In genomic region chr14:73388546-73388945, GRCm38 (mm10) we compare ENCODE assay signal across 9 mouse cellular contexts. TPM values are rescaled to one million over a fixed set of nuclear protein-coding genes. Genes with fewer than 3 reads are reported as not detected.
DNase-seq lines count a peak whose midpoint lies in the region; ATAC-seq lines count a peak whose summit lies in the region.
"Had no signal": no experiment of that assay in that cellular context is flagged by ENCODE, and none has a peak within 500 bp of the region (broad histone marks: within the 10 kb centered on the region; RNA-seq: fewer than 3 reads in every experiment).

No protein-coding gene starts in this region.

- WGBS in hindbrain, embryonic 10.5 days, result 55% methylated on average over 7 of the region's 7 CpGs
- WGBS in hindbrain, embryonic 12.5 days, result 46% methylated on average over 7 of the region's 7 CpGs
- WGBS in liver, embryonic 16.5 days (ENCODE audit: insufficient replicate concordance), result 56% methylated on average over 7 of the region's 7 CpGs

- DNase-seq in hindbrain, embryonic 10.5 days (ENCODE audit: low spot score), result no peak
- DNase-seq in adrenal gland, postnatal 14 days, result peak; percentile 72
- DNase-seq in heart, postnatal 14 days, result peak; percentile 49 to 57
- DNase-seq in skeletal muscle tissue, adult 2 months (ENCODE audit: low read depth, low spot score), result peak; percentile 66
- DNase-seq in left cerebral cortex, postnatal 36 days (ENCODE audit: low spot score in 2 of 2), result no peak
- DNase-seq in right cerebral cortex, adult 2 months (ENCODE audit: low spot score in 2 of 2), result no peak

- no peak for ATAC-seq in hindbrain, embryonic 12.5 days (ENCODE audit: low FRiP score)
- no peak for ATAC-seq in liver, embryonic 16.5 days (ENCODE audit: low read depth)

- H3K27me3 ChIP-seq in hindbrain, embryonic 10.5 days (ENCODE audit: insufficient read depth, poor library complexity, severe bottlenecking), result no peaks in the 10 kb centered on the region
- H3K27me3 ChIP-seq in hindbrain, embryonic 12.5 days, result no peaks in the 10 kb centered on the region
- no peaks in the 10 kb centered on the region for H3K27me3 ChIP-seq in liver, embryonic 16.5 days (ENCODE audit: control insufficient read depth, insufficient read depth, low read depth, low read length)
- H3K27me3 ChIP-seq: limb, embryonic 12.5 days had no signal

- no peaks in the 10 kb centered on the region for H3K36me3 ChIP-seq in hindbrain, embryonic 10.5 days
- H3K36me3 ChIP-seq in hindbrain, embryonic 12.5 days, result no peaks in the 10 kb centered on the region
- no peaks in the 10 kb centered on the region for H3K36me3 ChIP-seq in liver, embryonic 16.5 days (ENCODE audit: control insufficient read depth, insufficient read depth)
- H3K36me3 ChIP-seq: limb, embryonic 12.5 days had no signal

- intact Hi-C loops in heart, postnatal 14 days (cut with DNase I), result no loop called here
- intact Hi-C loops in left cerebral cortex, postnatal 36 days (cut with DNase I), result loop anchor here (10.0 kb wide), 1 partner anchor 116 kb away; no protein-coding TSS in a partner anchor

- H3K9ac ChIP-seq in hindbrain, embryonic 12.5 days, result no peak overlapping the region
- 0 out of 2 replicates have a peak overlapping the region, but pooled peaks have one; percentile 7 for H3K9ac ChIP-seq in liver, embryonic 16.5 days (ENCODE audit: low read depth, low read length)
- H3K9ac ChIP-seq: limb, embryonic 12.5 days had no signal

- no peaks in the 10 kb centered on the region for H3K9me3 ChIP-seq in hindbrain, embryonic 10.5 days
- no peaks in the 10 kb centered on the region for H3K9me3 ChIP-seq in hindbrain, embryonic 12.5 days (replicated peaks)
- no peaks in the 10 kb centered on the region for H3K9me3 ChIP-seq in liver, embryonic 16.5 days (replicated peaks; ENCODE audit: control insufficient read depth, low read length)
- H3K9me3 ChIP-seq: limb, embryonic 12.5 days had no signal

- no peak overlapping the region for H3K4me2 ChIP-seq in hindbrain, embryonic 12.5 days (replicated peaks)
- H3K4me2 ChIP-seq in liver, embryonic 16.5 days (ENCODE audit: low read depth, low read length), result no peak overlapping the region
- H3K4me2 ChIP-seq: limb, embryonic 12.5 days had no signal

- H3K27ac ChIP-seq in hindbrain, embryonic 10.5 days, result peak overlapping the region; percentile 56
- H3K27ac ChIP-seq in hindbrain, embryonic 12.5 days, result no peak overlapping the region
- peak overlapping the region; percentile 56 for H3K27ac ChIP-seq in liver, embryonic 16.5 days (ENCODE audit: low read length)
- H3K27ac ChIP-seq: limb, embryonic 12.5 days had no signal

- no peak overlapping the region for H3K4me3 ChIP-seq in hindbrain, embryonic 10.5 days
- H3K4me3 ChIP-seq in hindbrain, embryonic 12.5 days, result no peak overlapping the region
- no peak overlapping the region for H3K4me3 ChIP-seq in liver, embryonic 16.5 days (ENCODE audit: low read depth, low read length)
- H3K4me3 ChIP-seq: limb, embryonic 12.5 days had no signal

- peaks cover 20% of the 10 kb centered on the region for H3K4me1 ChIP-seq in hindbrain, embryonic 10.5 days (replicated peaks)
- H3K4me1 ChIP-seq in hindbrain, embryonic 12.5 days, result peaks cover 3% of the 10 kb centered on the region; the same call in 1 of the 2 replicates
- H3K4me1 ChIP-seq in liver, embryonic 16.5 days (ENCODE audit: control insufficient read depth, low read depth, low read length), result peaks cover 23% of the 10 kb centered on the region

RNA-seq across cellular contexts. Expression of gene Itm2b, which starts 3.5 kb away (rescaled TPM):
- 249 and 310 TPM in 2 replicates for polyA plus RNA-seq in hindbrain, embryonic 10.5 days (2016; fragmentation: Nextera tagmentation; extraction: Ambion mirVana)
- polyA plus RNA-seq in hindbrain, embryonic 12.5 days (2016; fragmentation: Nextera tagmentation; extraction: Ambion mirVana), result 462 and 486 TPM in 2 replicates
- total RNA-seq in adrenal gland, postnatal 14 days (2021), result 848 and 849 TPM in 2 replicates
- total RNA-seq in heart, postnatal 14 days (2021), result 100 to 1,000 TPM; 584 to 674 TPM
- 588 and 605 TPM in 2 replicates for polyA plus RNA-seq in liver, embryonic 16.5 days (2015; fragmentation: Nextera tagmentation; extraction: Ambion mirVana)
- total RNA-seq in left cerebral cortex, postnatal 36 days (2021), result 100 to 1,000 TPM; 725 to 789 TPM

Comparison
In these comparisons a context has a peak if more than half of its experiments do, and no peak if none do; other contexts are left out.
1. DNase-seq: peak in adrenal gland, postnatal 14 days (single experiment), heart, postnatal 14 days (2 of 2) and skeletal muscle tissue, adult 2 months (single experiment); none in hindbrain, embryonic 10.5 days (single experiment), left cerebral cortex, postnatal 36 days (0 of 2) and right cerebral cortex, adult 2 months (0 of 2).